Mouse (Mus musculus): ENCODE results near the gene Lrrc63.

DNA sequence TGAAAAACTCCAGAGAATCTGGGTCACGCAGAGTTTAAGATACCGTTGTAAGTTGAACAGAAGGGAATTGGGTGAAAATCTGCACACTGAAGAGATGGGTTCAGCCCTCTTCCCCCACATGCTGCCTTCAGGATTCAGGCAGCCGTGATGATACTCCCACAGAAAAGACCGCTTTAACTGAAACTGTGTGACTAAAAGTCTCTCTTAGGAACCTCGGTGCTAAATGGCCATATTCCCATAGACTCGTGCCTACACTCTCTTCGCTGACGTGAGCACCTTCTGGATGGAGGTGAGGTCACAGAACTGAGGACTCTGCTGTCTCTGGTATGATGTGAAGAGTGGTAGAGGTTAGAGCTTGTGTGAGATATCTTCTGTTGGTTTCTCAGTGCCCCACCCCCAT lies 66.7 kb downstream of the Lrrc63 start:
- TF ChIP-seq CTCF (IDR thresholded peaks at IDR 0.05; ENCODE audit: borderline replicate concordance, insufficient read depth, low read length) = no peak
- no peak for TF ChIP-seq POLR2A (IDR thresholded peaks at IDR 0.05; ENCODE audit: low read depth, low read length)

Measured in embryonic fibroblast, embryonic 13.5 days (primary cell).